Mouse (Mus musculus) liver, embryonic 14.5 days (tissue): ENCODE data around the gene Srpk1.

Experiments used
- CTCF ChIP-seq: IDR thresholded peaks from 2 replicates; pipeline ENCODE4 v1.5.1; 2016; ENCODE audit warnings: antibody characterized with exemption, low read depth, control low read depth
- EP300 ChIP-seq: IDR thresholded peaks from 2 replicates; pipeline ENCODE4 v1.6.1; 2016; ENCODE audit warnings: antibody characterized with exemption, low read depth

GRCm38 (mm10) chr17:28591476-28591875 is 31.0 kb downstream of the Srpk1 start:
- no peak for TF ChIP-seq CTCF
- no peak for TF ChIP-seq EP300
